Mouse (Mus musculus) spleen, postnatal 36 days (tissue): ENCODE measurements at regions not wholly inside any gene's neighbourhood (a gene's known extent, or its start where the extent isn't known, plus 50 kb on each side); places are given as distances from the start of the nearest gene placed in this dataset.

Source experiments
- DNase-seq, 2 experiments: peaks; one replicate each; pipeline ENCODE4 v3.0.0; 2022; ENCODE audit warnings: low spot score in 2 of 2, mixed read lengths in 1 of 2

- peak; percentile 48 to 59 for DNase-seq
Measured at GRCm38 (mm10) chrX:96019556-96019955, 62.8 kb upstream of the Las1l start.

GRCm38 (mm10) chrX:96020407-96020806 lies 63.6 kb upstream of the Las1l start:
- DNase-seq, result no peak

GRCm38 (mm10) chrX:96025374-96025773 lies 68.6 kb upstream of the Las1l start:
- no peak for DNase-seq

- peak; percentile 46 to 49 for DNase-seq
Measured at GRCm38 (mm10) chrX:96025876-96026275, 69.1 kb upstream of the Las1l start.

GRCm38 (mm10) chrX:96031591-96031990 lies 64.3 kb upstream of the Msn start:
- DNase-seq, result no peak

GRCm38 (mm10) chrX:96035307-96035706 lies 60.5 kb upstream of the Msn start:
- no peak for DNase-seq

GRCm38 (mm10) chrX:96042193-96042592 lies 53.6 kb upstream of the Msn start:
- DNase-seq, result no peak
